Mouse (Mus musculus) MEL (cell line): ENCODE measurements at regions not wholly inside any gene's neighbourhood (a gene's known extent, or its start where the extent isn't known, plus 50 kb on each side); places are given as distances from the start of the nearest gene placed in this dataset.

Source experiments
- CTCF ChIP-seq, 3 experiments: IDR thresholded peaks in 2 of 3; conservative IDR thresholded peaks in 1 of 3; 2 replicates each; pipeline ENCODE4 v1.5.1; 2011 to 2012; ENCODE audit warnings: low read length in 3 of 3, low read depth in 2 of 3, mild to moderate bottlenecking in 2 of 3, improper control_type of control experiment in 1 of 3, inconsistent platforms in 1 of 3, mixed read lengths in 1 of 3, moderate library complexity in 1 of 3; ENCODE audit not compliant: control insufficient read depth in 1 of 3, insufficient read depth in 1 of 3, poor library complexity in 1 of 3, severe bottlenecking in 1 of 3
- GATA1 ChIP-seq: IDR thresholded peaks from 2 replicates; pipeline ENCODE4 v1.6.1; 2011; ENCODE audit warnings: low read depth, low read length, improper control_type of control experiment
- KAT2A ChIP-seq: conservative IDR thresholded peaks from 2 replicates; pipeline ENCODE4 v1.6.1; 2012; ENCODE audit warnings: low read depth, low read length, improper control_type of control experiment, inconsistent platforms
- SMC3 ChIP-seq: IDR thresholded peaks from 2 replicates; pipeline ENCODE4 v1.6.1; 2011; ENCODE audit warnings: low read depth, low read length, improper control_type of control experiment

DNA sequence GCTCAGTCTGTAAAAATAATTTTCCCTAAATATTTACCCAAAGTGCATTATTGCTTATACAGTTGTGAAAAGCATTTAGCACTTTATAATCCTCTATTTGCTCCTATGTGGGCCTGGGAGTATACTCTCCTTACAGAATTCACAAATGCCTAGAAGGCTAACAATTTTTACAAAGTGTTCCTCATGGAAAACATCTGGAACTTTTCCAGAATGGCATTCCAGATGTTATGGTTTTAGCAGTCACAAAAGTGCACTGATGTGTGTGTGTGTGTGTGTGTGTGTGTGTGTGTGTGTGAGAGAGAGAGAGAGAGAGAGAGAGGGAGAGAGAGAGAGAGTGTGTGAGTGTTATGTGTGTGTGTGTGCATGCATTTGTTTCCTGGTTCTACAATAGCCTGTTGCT, 229.1 kb upstream of the Osr1 start:
- no peak for TF ChIP-seq CTCF (IDR thresholded peaks at IDR 0.05 in 2 of 3, conservative IDR thresholded peaks at IDR 0.05 in 1 of 3; ENCODE audit: control insufficient read depth in 1 of 3, insufficient read depth in 1 of 3, low read depth in 2 of 3, low read length in 3 of 3, poor library complexity in 1 of 3, severe bottlenecking in 1 of 3)
- no peak for TF ChIP-seq GATA1
- no peak for TF ChIP-seq KAT2A
- no peak for TF ChIP-seq SMC3
